8 mouse cellular contexts compared by ENCODE assay signal in genomic region chr11:30025835-30026472, GRCm38 (mm10). TPM values are rescaled to one million over a fixed set of nuclear protein-coding genes. Genes with fewer than 3 reads are reported as not detected.
DNase-seq lines count a peak whose midpoint lies in the region; ATAC-seq lines count a peak whose summit lies in the region.

TSS of gene Eml6 (minus strand) at chr11:30026033.

- H3K27me3 ChIP-seq in intestine, embryonic 15.5 days (replicated peaks), result peaks cover 19% of the 10 kb centered on the region

- no peaks in the 10 kb centered on the region for H3K36me3 ChIP-seq in intestine, embryonic 15.5 days

- H3K9ac ChIP-seq in intestine, embryonic 15.5 days, result peak within 1 kb of the TSS; percentile 60

- peak; percentile 99 for ATAC-seq in intestine, embryonic 15.5 days
- ATAC-seq in megakaryocyte-erythroid progenitor cell, adult 5-6 weeks (replicated peaks; ENCODE audit: low FRiP score, low TSS enrichment, poor library complexity, severe bottlenecking), result peak; percentile 98

- intact Hi-C loops in left cerebral cortex, postnatal 14 days (cut with DNase I), result loop anchor here (5.0 to 10.0 kb wide), 2 partner anchors 331 to 479 kb away; partner anchors contain the start of genes Clhc1, Rps27a and Rtn4

- peaks cover 9% of the 10 kb centered on the region for H3K4me1 ChIP-seq in intestine, embryonic 15.5 days (replicated peaks)

- WGBS in intestine, embryonic 15.5 days, result under 1% methylated on average over 39 of the region's 39 CpGs

- 0 out of 2 replicates have a peak within 1 kb of the TSS, but pooled peaks have one; percentile 39 for H3K27ac ChIP-seq in intestine, embryonic 15.5 days

- peak within 1 kb of the TSS; percentile 51 for H3K4me3 ChIP-seq in intestine, embryonic 15.5 days (replicated peaks)

- H3K9me3 ChIP-seq in intestine, embryonic 15.5 days, result no peaks in the 10 kb centered on the region

- H3K4me2 ChIP-seq in intestine, embryonic 15.5 days (replicated peaks), result peak within 1 kb of the TSS; percentile 99

- peak; percentile 99 for DNase-seq in adrenal gland, adult 2 months
- peak; percentile 97 for DNase-seq in embryo, embryonic 11 days
- DNase-seq in gastrocnemius, postnatal 4 days (ENCODE audit: low spot score in 2 of 2), result peak; percentile 78 to 89
- peak; percentile 95 to 96 for DNase-seq in left cerebral cortex, postnatal 14 days (ENCODE audit: low spot score in 2 of 2)
- DNase-seq in right cerebral cortex, postnatal 14 days, result peak; percentile 92
- DNase-seq in urinary bladder, postnatal 36 days (ENCODE audit: low spot score in 2 of 2), result peak; percentile 91 to 97

RNA-seq across cellular contexts. Expression of gene Eml6, which starts in this region (rescaled TPM):
- total RNA-seq in adrenal gland, adult 2 months (2021), result 1 to 10 TPM; 2.5 to 3.9 TPM
- polyA plus RNA-seq in adrenal gland, adult 2 months (2012; rRNA removed), result 0.96 and 2.0 TPM in 2 replicates
- total RNA-seq in gastrocnemius, postnatal 4 days (2021), result 1 to 10 TPM; 3.2 to 3.3 TPM
- polyA plus RNA-seq in intestine, embryonic 15.5 days (2015; fragmentation: Nextera tagmentation; extraction: Ambion mirVana), result 0.60 and 0.83 TPM in 2 replicates
- 10 to 100 TPM; 26.2 to 32.4 TPM for total RNA-seq in left cerebral cortex, postnatal 14 days (2021)
- total RNA-seq in megakaryocyte-erythroid progenitor cell, adult 5-6 weeks (2014; fragmentation: Nextera tagmentation), result 0.09 and 2.8 TPM in 2 replicates
- 1.6 and 1.8 TPM in 2 replicates for total RNA-seq in megakaryocyte-erythroid progenitor cell, adult 5-6 weeks (2017)

Comparison
In these comparisons a context has a peak if more than half of its experiments do, and no peak if none do; other contexts are left out.
1. Peak in every context shown above with its lines: DNase-seq, ATAC-seq, H3K4me3 ChIP-seq and H3K27ac ChIP-seq.
2. RNA of gene Eml6 (total RNA-seq): 26.2 to 32.4 TPM in left cerebral cortex, postnatal 14 days; 2.5 to 3.9 TPM in adrenal gland, adult 2 months, 3.2 to 3.3 TPM in gastrocnemius, postnatal 4 days and 0.09 to 2.8 TPM in megakaryocyte-erythroid progenitor cell, adult 5-6 weeks; every median in the first group is over 4 times any median in the second.
3. Peak in ATAC-seq, H3K4me3 ChIP-seq, H3K27ac ChIP-seq, H3K9ac ChIP-seq and H3K4me2 ChIP-seq in intestine, embryonic 15.5 days; RNA of the gene not detected or under 1 TPM.